Mouse (Mus musculus) liver, adult 2 months (tissue): ENCODE results near the gene Nfic.

Source experiments
- CTCF ChIP-seq: fragments of 200-500 bp; IDR thresholded peaks from 2 replicates; pipeline ENCODE4 v1.5.1; 2011; ENCODE audit warnings: low read depth, low read length, control low read depth
- POLR2A ChIP-seq: fragments of 200-500 bp; IDR thresholded peaks from 2 replicates; pipeline ENCODE4 v1.6.1; 2011; ENCODE audit warnings: low read length, control low read depth; ENCODE audit not compliant: insufficient read depth; ENCODE audit errors: extremely low read depth

- TF ChIP-seq CTCF (no peak), POLR2A (no peak)
Observed at GRCm38 (mm10) chr10:81401205-81401520, 54.3 kb downstream of the Nfic start.
